Mouse (Mus musculus) liver, postnatal 0 days (tissue): ENCODE results near the gene Pmp22.

ENCODE experiments used
- CTCF ChIP-seq: sonication (generic); IDR thresholded peaks from 2 replicates; pipeline ENCODE4 v1.5.1; 2016; ENCODE audit warnings: antibody characterized with exemption, low read depth
- EP300 ChIP-seq: IDR thresholded peaks from 2 replicates; pipeline ENCODE4 v1.6.1; 2016; ENCODE audit warnings: antibody characterized with exemption, low read depth, mild to moderate bottlenecking

GRCm38 (mm10) chr11:63104026-63104425 is 24.8 kb upstream of the Pmp22 start:
- TF ChIP-seq CTCF (no peak), EP300 (no peak)
